Mouse (Mus musculus) heart, postnatal 0 days (tissue): ENCODE measurements at regions not wholly inside any gene's neighbourhood (a gene's known extent, or its start where the extent isn't known, plus 50 kb on each side); places are given as distances from the start of the nearest gene placed in this dataset.

Experiments used
- ATAC-seq: fragments of 200-750 bp; cut with Nextera tagmentation; 2 replicates; pipeline ENCODE4 v1.8.0; 2017; ENCODE audit warnings: low read depth, moderate number of reproducible peaks, moderate library complexity; ENCODE audit not compliant: insufficient read depth
- DNase-seq: peaks from one replicate; pipeline ENCODE4 v3.0.0-alpha.2; 2016; ENCODE audit warnings: low spot score
- H3K27ac ChIP-seq: fragments of 300-500 bp; sonication (generic); 2 replicates; pipeline ENCODE4 v1.5.1; 2014; ENCODE audit warnings: low read depth, mild to moderate bottlenecking
- H3K27me3 ChIP-seq: fragments of 300-500 bp; sonication (generic); 2 replicates; pipeline ENCODE4 v1.6.1; 2014; ENCODE audit warnings: low read length, mixed read lengths; ENCODE audit not compliant: control insufficient read depth, insufficient read depth
- H3K36me3 ChIP-seq: fragments of 300-500 bp; sonication (generic); replicated peaks from 2 replicates; pipeline ENCODE4 v1.6.1; 2014; ENCODE audit warnings: low read length, mixed read lengths; ENCODE audit not compliant: control insufficient read depth, insufficient read depth
- H3K4me1 ChIP-seq: fragments of 300-500 bp; sonication (generic); 2 replicates; pipeline ENCODE4 v1.6.1; 2014; ENCODE audit warnings: antibody characterized with exemption; ENCODE audit not compliant: control insufficient read depth, insufficient read depth
- H3K4me2 ChIP-seq: fragments of 300-500 bp; sonication (generic); 2 replicates; pipeline ENCODE4 v1.6.1; 2014; ENCODE audit warnings: low read depth, mild to moderate bottlenecking, low read length, moderate library complexity
- H3K4me3 ChIP-seq: fragments of 300-500 bp; sonication (generic); 2 replicates; pipeline ENCODE4 v1.5.1; 2014; ENCODE audit warnings: low read depth, low read length
- H3K9ac ChIP-seq: fragments of 300-500 bp; sonication (generic); replicated peaks from 2 replicates; pipeline ENCODE4 v1.6.1; 2014; ENCODE audit warnings: low read depth, low read length, mixed read lengths
- H3K9me3 ChIP-seq: fragments of 300-500 bp; sonication (generic); replicated peaks from 2 replicates; pipeline ENCODE4 v1.6.1; 2016; ENCODE audit warnings: low read length; ENCODE audit not compliant: control insufficient read depth
- CTCF ChIP-seq: IDR thresholded peaks from 2 replicates; pipeline ENCODE4 v1.5.1; 2016; ENCODE audit warnings: antibody characterized with exemption, control low read depth, low read depth
- EP300 ChIP-seq: IDR thresholded peaks from 2 replicates; pipeline ENCODE4 v1.6.1; 2016; ENCODE audit warnings: antibody characterized with exemption, low read depth
- WGBS: fragments of 180-500 bp; shearing (Covaris S2); extraction: QIAGEN DNeasy Blood & Tissue Kit; methylation state at CpG from one replicate; pipeline ENCODE4 v1.1.7; 2014; 5-methylcytosine and 5-hydroxymethylcytosine counted together

GRCm38 (mm10) chr3:137561986-137562385, 59.4 kb upstream of the Ddit4l start:
- Histone ChIP-seq H3K36me3 (no peaks in the 10 kb centered on the region), H3K4me1 (no peaks in the 10 kb centered on the region), H3K9ac (no peak overlapping the region), H3K27me3 (no peaks in the 10 kb centered on the region), H3K27ac (no peak overlapping the region), H3K4me3 (no peak overlapping the region), H3K4me2 (no peak overlapping the region), H3K9me3 (no peaks in the 10 kb centered on the region)
- DNase-seq (no peak), ATAC-seq (no peak)
- WGBS, result 67% methylated on average over 2 of the region's 2 CpGs
- no peak for TF ChIP-seq EP300

DNA sequence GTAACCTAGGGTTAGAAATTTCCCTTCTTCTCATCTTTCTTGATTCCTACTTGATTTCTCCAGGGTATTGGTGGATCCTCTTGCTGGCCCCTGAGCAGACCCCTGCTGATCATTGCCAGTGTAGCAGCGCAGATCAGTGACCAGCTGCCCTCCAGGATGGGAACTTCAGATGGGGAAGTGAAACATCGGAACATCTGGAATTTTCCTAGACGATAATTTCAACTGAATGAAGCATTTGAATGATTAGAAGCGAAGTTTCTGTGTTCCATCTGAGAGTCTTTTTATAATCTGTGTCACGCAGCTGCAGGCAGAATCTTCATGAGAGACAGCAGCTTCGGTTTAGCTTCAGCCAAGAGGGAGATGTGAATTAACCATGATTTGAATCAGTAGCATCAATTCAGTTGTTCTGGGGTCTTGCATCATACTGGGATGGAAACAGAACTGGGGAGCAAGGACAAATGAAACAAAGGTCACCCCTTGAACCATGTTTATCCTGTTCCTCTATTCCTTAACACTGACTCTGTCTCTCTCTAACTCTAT, 57.8 kb upstream of the Ddit4l start:
- Histone ChIP-seq H3K4me2 (no peak overlapping the region), H3K4me3 (no peak overlapping the region), H3K9ac (no peak overlapping the region), H3K36me3 (no peaks in the 10 kb centered on the region), H3K4me1 (no peaks in the 10 kb centered on the region), H3K9me3 (no peaks in the 10 kb centered on the region), H3K27ac (no peak overlapping the region), H3K27me3 (no peaks in the 10 kb centered on the region)
- no peak for DNase-seq
- TF ChIP-seq CTCF (no peak), EP300 (no peak)
- WGBS, result 78% methylated on average over 6 of the region's 6 CpGs
- ATAC-seq, result no peak

DNA sequence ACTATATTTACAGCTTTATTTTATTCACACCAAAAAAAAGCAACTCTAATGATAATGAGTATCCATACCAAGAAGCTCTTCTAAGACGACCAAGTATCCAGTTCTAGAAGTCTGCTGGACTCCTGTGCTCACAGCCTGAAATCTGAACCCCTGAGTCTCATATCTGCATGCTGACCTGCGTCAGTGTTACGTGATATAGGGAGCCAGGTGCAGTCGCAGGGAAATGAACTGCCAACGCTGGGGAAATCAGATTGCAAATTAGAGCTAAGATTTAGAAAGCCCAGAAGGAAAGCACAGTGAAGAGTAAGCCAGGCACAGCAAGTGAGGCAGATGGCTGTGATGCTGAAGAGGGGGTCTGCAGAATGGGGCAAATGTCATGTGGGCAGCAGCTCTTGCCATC, 57.1 kb upstream of the Ddit4l start:
- no peak for ATAC-seq
- no peaks in the 10 kb centered on the region for H3K27me3 ChIP-seq
- TF ChIP-seq EP300, result no peak
- TF ChIP-seq CTCF, result no peak
- H3K4me2 ChIP-seq, result no peak overlapping the region
- H3K4me1 ChIP-seq, result no peaks in the 10 kb centered on the region
- H3K36me3 ChIP-seq, result no peaks in the 10 kb centered on the region
- WGBS, result 51% methylated on average over 5 of the region's 5 CpGs
- H3K27ac ChIP-seq, result no peak overlapping the region
- no peak for DNase-seq
- no peak overlapping the region for H3K4me3 ChIP-seq
- no peaks in the 10 kb centered on the region for H3K9me3 ChIP-seq
- no peak overlapping the region for H3K9ac ChIP-seq

GRCm38 (mm10) chr3:137568580-137569313, 52.7 kb upstream of the Ddit4l start:
- WGBS, result 84% methylated on average over 2 of the region's 2 CpGs
- no peak overlapping the region for H3K4me2 ChIP-seq
- DNase-seq (no peak), ATAC-seq (no peak)
- no peak for TF ChIP-seq CTCF
- TF ChIP-seq EP300, result no peak
- H3K4me1 ChIP-seq, result no peaks in the 10 kb centered on the region
- H3K9ac ChIP-seq, result no peak overlapping the region
- H3K4me3 ChIP-seq, result no peak overlapping the region
- H3K27ac ChIP-seq, result no peak overlapping the region
- H3K36me3 ChIP-seq, result no peaks in the 10 kb centered on the region
- no peaks in the 10 kb centered on the region for H3K9me3 ChIP-seq
- no peaks in the 10 kb centered on the region for H3K27me3 ChIP-seq
